Mouse (Mus musculus) liver, embryonic 14.5 days (tissue): ENCODE data around the gene Lamc2. TPM values are rescaled to one million over a fixed set of nuclear protein-coding genes. Genes with fewer than 3 reads are reported as not detected.

Experiments used
- ATAC-seq: fragments of 200-750 bp; cut with Nextera tagmentation; 2 replicates; pipeline ENCODE4 v1.8.0; 2017; ENCODE audit warnings: moderate number of reproducible peaks, mild to moderate bottlenecking, moderate library complexity; ENCODE audit not compliant: insufficient read depth
- DNase-seq, 3 experiments: peaks; one replicate each; pipeline ENCODE4 v3.0.0-alpha.2; 2012 to 2013; ENCODE audit warnings: low read depth in 3 of 3, low spot score in 3 of 3
- H3K27ac ChIP-seq: fragments of 300-500 bp; sonication (generic); 2 replicates; pipeline ENCODE4 v1.5.1; 2014; ENCODE audit warnings: moderate library complexity, mild to moderate bottlenecking, control low read depth, inconsistent platforms
- H3K27me3 ChIP-seq: fragments of 300-500 bp; sonication (generic); 2 replicates; pipeline ENCODE4 v1.6.1; 2014; ENCODE audit warnings: mild to moderate bottlenecking, low read length, moderate library complexity; ENCODE audit not compliant: control insufficient read depth, insufficient read depth
- H3K36me3 ChIP-seq: fragments of 300-500 bp; sonication (generic); replicated peaks from 2 replicates; pipeline ENCODE4 v1.6.1; 2014; ENCODE audit warnings: low read depth; ENCODE audit not compliant: control insufficient read depth, insufficient read depth
- H3K4me1 ChIP-seq, 2 experiments: fragments of 200-500 bp in 1 of 2; fragments of 300-500 bp in 1 of 2; sonication (generic) in 1 of 2; replicated peaks; 2 replicates each; pipeline ENCODE4 v1.6.1; 2012 to 2014; ENCODE audit warnings: antibody characterized with exemption in 1 of 2, inconsistent platforms in 1 of 2, low read length in 1 of 2; ENCODE audit not compliant: control insufficient read depth in 2 of 2, insufficient read depth in 2 of 2
- H3K4me2 ChIP-seq: fragments of 300-500 bp; sonication (generic); 2 replicates; pipeline ENCODE4 v1.6.1; 2014; ENCODE audit warnings: low read depth, mild to moderate bottlenecking, control low read depth, moderate library complexity
- H3K4me3 ChIP-seq, 2 experiments: fragments of 200-500 bp in 1 of 2; fragments of 300-500 bp in 1 of 2; sonication (generic) in 1 of 2; 2 replicates each; pipeline ENCODE4 v1.5.1; 2012 to 2014; ENCODE audit warnings: low read depth in 2 of 2, low read length in 2 of 2, mild to moderate bottlenecking in 2 of 2, control low read depth in 1 of 2, inconsistent platforms in 1 of 2, moderate library complexity in 1 of 2; ENCODE audit not compliant: insufficient read depth in 1 of 2
- H3K9ac ChIP-seq: fragments of 300-500 bp; sonication (generic); replicated peaks from 2 replicates; pipeline ENCODE4 v1.6.1; 2014; ENCODE audit warnings: mild to moderate bottlenecking, control low read depth, moderate library complexity
- H3K9me3 ChIP-seq: fragments of 300-500 bp; sonication (generic); 2 replicates; pipeline ENCODE4 v1.6.1; 2016; ENCODE audit warnings: low read length, mixed read lengths; ENCODE audit not compliant: control insufficient read depth
- CTCF ChIP-seq: IDR thresholded peaks from 2 replicates; pipeline ENCODE4 v1.5.1; 2016; ENCODE audit warnings: antibody characterized with exemption, low read depth, control low read depth
- EP300 ChIP-seq: IDR thresholded peaks from 2 replicates; pipeline ENCODE4 v1.6.1; 2016; ENCODE audit warnings: antibody characterized with exemption, low read depth
- whole genome bisulfite sequencing: fragments of 180-500 bp; shearing (Covaris S2); extraction: QIAGEN DNeasy Blood & Tissue Kit; methylation state at CpG from one replicate; pipeline ENCODE4 v1.1.7; 2014; ENCODE audit not compliant: insufficient replicate concordance; 5-methylcytosine and 5-hydroxymethylcytosine counted together
- polyA plus RNA-seq, 2 experiments: library from polyadenylated mRNA; depleted of rRNA in 1 of 2; stranded (reverse) in 1 of 2; unstranded in 1 of 2; fragments of >200 nt; fragmentation: Nextera tagmentation in 1 of 2; extraction: Ambion mirVana in 1 of 2; gene quantifications; 2 replicates each; pipeline versions ENCODE4 v1.2.1 to v1.2.3; 2012 to 2014

Lamc2 gene
- polyA plus RNA-seq (2012; rRNA removed) (0.10 and 0.13 TPM in 2 replicates), polyA plus RNA-seq (2014; fragmentation: Nextera tagmentation; extraction: Ambion mirVana) (0.13 and 0.14 TPM in 2 replicates)

GRCm38 (mm10) chr1:153185828-153186803 lies at the start of gene Lamc2:
Lamc2 (minus strand) TSS chr1:153186447.
- peak within 1 kb of the TSS; percentile 5 to 27; a peak in 2 of 4 replicates for H3K4me3 ChIP-seq
- no peaks in the 10 kb centered on the region for H3K4me1 ChIP-seq
- peak within 1 kb of the TSS; percentile 41 for H3K4me2 ChIP-seq
- H3K9me3 ChIP-seq: no peaks in the 10 kb centered on the region
- H3K27ac ChIP-seq: no peak within 1 kb of the TSS
- 3% methylated on average over 46 of the region's 46 CpGs for WGBS
- no peak for TF ChIP-seq CTCF
- no peak for TF ChIP-seq EP300
- H3K9ac ChIP-seq: no peak within 1 kb of the TSS
- peaks cover 27% of the 10 kb centered on the region for H3K27me3 ChIP-seq
- H3K36me3 ChIP-seq: no peaks in the 10 kb centered on the region
- ATAC-seq: no peak
- DNase-seq: no peak

- Histone ChIP-seq H3K27me3 (no peaks in the 10 kb centered on the region), H3K27ac (no peak overlapping the region), H3K9me3 (no peaks in the 10 kb centered on the region), H3K4me1 (no peaks in the 10 kb centered on the region; a peak in 1 of 4 replicates), H3K36me3 (no peaks in the 10 kb centered on the region; the same call in 1 of the 2 replicates), H3K4me2 (no peak overlapping the region), H3K4me3 (no peak overlapping the region), H3K9ac (no peak overlapping the region)
- no peak for DNase-seq
- TF ChIP-seq EP300: no peak
- TF ChIP-seq CTCF: no peak
- ATAC-seq: no peak
- 68% methylated on average over 4 of the region's 4 CpGs for WGBS
Measured at GRCm38 (mm10) chr1:153235576-153235975, 49.3 kb upstream of the Lamc2 start.

- Histone ChIP-seq H3K27ac (no peak overlapping the region), H3K4me1 (no peaks in the 10 kb centered on the region; a peak in 1 of 4 replicates), H3K9ac (no peak overlapping the region), H3K4me2 (no peak overlapping the region), H3K27me3 (no peaks in the 10 kb centered on the region), H3K36me3 (no peaks in the 10 kb centered on the region; the same call in 1 of the 2 replicates), H3K9me3 (no peaks in the 10 kb centered on the region), H3K4me3 (no peak overlapping the region)
- ATAC-seq (no peak), DNase-seq (no peak)
- 74% methylated on average over 9 of the region's 9 CpGs for WGBS
- no peak for TF ChIP-seq EP300
- no peak for TF ChIP-seq CTCF
Measured at GRCm38 (mm10) chr1:153231681-153232080, 45.4 kb upstream of the Lamc2 start.

- Histone ChIP-seq H3K4me3 (no peak overlapping the region), H3K9ac (no peak overlapping the region), H3K4me1 (no peaks in the 10 kb centered on the region), H3K9me3 (no peaks in the 10 kb centered on the region), H3K36me3 (no peaks in the 10 kb centered on the region; the same call in 1 of the 2 replicates), H3K4me2 (no peak overlapping the region), H3K27me3 (no peaks in the 10 kb centered on the region), H3K27ac (no peak overlapping the region)
- DNase-seq (no peak), ATAC-seq (no peak)
- 57% methylated on average over 4 of the region's 4 CpGs for WGBS
- TF ChIP-seq CTCF: no peak
- no peak for TF ChIP-seq EP300
Measured at GRCm38 (mm10) chr1:153227916-153228315, 41.7 kb upstream of the Lamc2 start.

- no peak overlapping the region for H3K9ac ChIP-seq
- no peak overlapping the region for H3K4me2 ChIP-seq
- 76% methylated on average over 8 of the region's 8 CpGs for WGBS
- ATAC-seq: no peak
- no peaks in the 10 kb centered on the region for H3K4me1 ChIP-seq
- no peak overlapping the region for H3K27ac ChIP-seq
- DNase-seq: no peak
- H3K36me3 ChIP-seq: no peaks in the 10 kb centered on the region; the same call in 1 of the 2 replicates
- no peaks in the 10 kb centered on the region for H3K27me3 ChIP-seq
- no peaks in the 10 kb centered on the region for H3K9me3 ChIP-seq
- no peak overlapping the region for H3K4me3 ChIP-seq
- no peak for TF ChIP-seq EP300
- no peak for TF ChIP-seq CTCF
Measured at GRCm38 (mm10) chr1:153227096-153227495, 40.8 kb upstream of the Lamc2 start.
